Mouse (Mus musculus): ENCODE data around the gene Rad23b.

- no peak for TF ChIP-seq CTCF (conservative IDR thresholded peaks at IDR 0.05; ENCODE audit: insufficient read depth, insufficient read length, low read depth, low read length)
- no peak for TF ChIP-seq POLR2A (IDR thresholded peaks at IDR 0.05; ENCODE audit: low read depth, low read length)
Observed at GRCm38 (mm10) chr4:55408081-55408480, 58.2 kb downstream of the Rad23b start.

Measured in kidney, adult 2 months (tissue).